Mouse (Mus musculus) heart, postnatal 0 days (tissue): ENCODE measurements around the gene Arid4a. TPM values are rescaled to one million over a fixed set of nuclear protein-coding genes. Genes with fewer than 3 reads are reported as not detected.

Experiments
- ATAC-seq: fragments of 200-750 bp; cut with Nextera tagmentation; 2 replicates; pipeline ENCODE4 v1.8.0; 2017; ENCODE audit warnings: low read depth, moderate number of reproducible peaks, moderate library complexity; ENCODE audit not compliant: insufficient read depth
- DNase-seq: peaks from one replicate; pipeline ENCODE4 v3.0.0-alpha.2; 2016; ENCODE audit warnings: low spot score
- H3K27ac ChIP-seq: fragments of 300-500 bp; sonication (generic); 2 replicates; pipeline ENCODE4 v1.5.1; 2014; ENCODE audit warnings: low read depth, mild to moderate bottlenecking
- H3K27me3 ChIP-seq: fragments of 300-500 bp; sonication (generic); 2 replicates; pipeline ENCODE4 v1.6.1; 2014; ENCODE audit warnings: low read length, mixed read lengths; ENCODE audit not compliant: control insufficient read depth, insufficient read depth
- H3K36me3 ChIP-seq: fragments of 300-500 bp; sonication (generic); replicated peaks from 2 replicates; pipeline ENCODE4 v1.6.1; 2014; ENCODE audit warnings: low read length, mixed read lengths; ENCODE audit not compliant: control insufficient read depth, insufficient read depth
- H3K4me1 ChIP-seq: fragments of 300-500 bp; sonication (generic); 2 replicates; pipeline ENCODE4 v1.6.1; 2014; ENCODE audit warnings: antibody characterized with exemption; ENCODE audit not compliant: control insufficient read depth, insufficient read depth
- H3K4me2 ChIP-seq: fragments of 300-500 bp; sonication (generic); 2 replicates; pipeline ENCODE4 v1.6.1; 2014; ENCODE audit warnings: low read depth, mild to moderate bottlenecking, low read length, moderate library complexity
- H3K4me3 ChIP-seq: fragments of 300-500 bp; sonication (generic); 2 replicates; pipeline ENCODE4 v1.5.1; 2014; ENCODE audit warnings: low read depth, low read length
- H3K9ac ChIP-seq: fragments of 300-500 bp; sonication (generic); replicated peaks from 2 replicates; pipeline ENCODE4 v1.6.1; 2014; ENCODE audit warnings: low read depth, low read length, mixed read lengths
- H3K9me3 ChIP-seq: fragments of 300-500 bp; sonication (generic); replicated peaks from 2 replicates; pipeline ENCODE4 v1.6.1; 2016; ENCODE audit warnings: low read length; ENCODE audit not compliant: control insufficient read depth
- CTCF ChIP-seq: IDR thresholded peaks from 2 replicates; pipeline ENCODE4 v1.5.1; 2016; ENCODE audit warnings: antibody characterized with exemption, control low read depth, low read depth
- EP300 ChIP-seq: IDR thresholded peaks from 2 replicates; pipeline ENCODE4 v1.6.1; 2016; ENCODE audit warnings: antibody characterized with exemption, low read depth
- WGBS: fragments of 180-500 bp; shearing (Covaris S2); extraction: QIAGEN DNeasy Blood & Tissue Kit; methylation state at CpG from one replicate; pipeline ENCODE4 v1.1.7; 2014; 5-methylcytosine and 5-hydroxymethylcytosine counted together
- polyA plus RNA-seq: library from polyadenylated mRNA; unstranded; fragments of >200 nt; fragmentation: Nextera tagmentation; extraction: Ambion mirVana; gene quantifications from 2 replicates; pipeline ENCODE4 v1.2.1, GENCODE M21; 2015
- total RNA-seq: library from RNA; depleted of rRNA; stranded (reverse); fragments of >200 nt; gene quantifications from 2 replicates; pipeline ENCODE4 v1.2.3, GENCODE M21; 2014; ENCODE audit warnings: low replicate concordance

The Arid4a gene
- total and polyA plus RNA-seq, 2 experiments from 2014 or later: 6.9 to 18.1 TPM

GRCm38 (mm10) chr12:70973831-70974230 lies 42.0 kb upstream of the Arid4a start:
- Histone ChIP-seq H3K9me3 (no peaks in the 10 kb centered on the region), H3K4me3 (no peak overlapping the region), H3K27me3 (no peaks in the 10 kb centered on the region), H3K36me3 (0 out of 2 replicates have a peak, but pooled peaks cover 6% of the 10 kb centered on the region), H3K4me1 (peaks cover 8% of the 10 kb centered on the region; the same call in 1 of the 2 replicates), H3K9ac (no peak overlapping the region), H3K4me2 (peak overlapping the region; percentile 55), H3K27ac (0 out of 2 replicates have a peak overlapping the region, but pooled peaks have one; percentile 98)
- DNase-seq: no peak
- TF ChIP-seq EP300: no peak
- no peak for TF ChIP-seq CTCF
- no peak for ATAC-seq
- WGBS: 77% methylated on average over 4 of the region's 4 CpGs

GRCm38 (mm10) chr12:70974441-70975266 lies 41.1 kb upstream of the Arid4a start, which contains the start of gene Psma3:
Gene Psma3, plus strand, starts transcription at chr12:70974621.
- Histone ChIP-seq H3K9me3 (no peaks in the 10 kb centered on the region), H3K27ac (peak within 1 kb of the TSS; percentile 98), H3K9ac (peak within 1 kb of the TSS; percentile 86), H3K36me3 (peaks cover 11% of the 10 kb centered on the region; the same call in 1 of the 2 replicates), H3K4me3 (peak within 1 kb of the TSS; percentile 83), H3K27me3 (no peaks in the 10 kb centered on the region), H3K4me2 (peak within 1 kb of the TSS; percentile 74), H3K4me1 (peaks cover 8% of the 10 kb centered on the region; the same call in 1 of the 2 replicates)
- WGBS: 0% methylated on average over 71 of the region's 71 CpGs
- ATAC-seq: peak; percentile 99
- TF ChIP-seq CTCF: peak; percentile 15; the same call in 1 of the 2 replicates
- 0 out of 2 replicates have a peak, but pooled peaks have one; percentile 34 for TF ChIP-seq EP300
- DNase-seq: peak; percentile 97

GRCm38 (mm10) chr12:70975406-70975805 lies 40.4 kb upstream of the Arid4a start:
- ATAC-seq (no peak), DNase-seq (no peak)
- H3K4me1 ChIP-seq: peaks cover 8% of the 10 kb centered on the region; the same call in 1 of the 2 replicates
- peak overlapping the region; percentile 83 for H3K4me3 ChIP-seq
- H3K27me3 ChIP-seq: no peaks in the 10 kb centered on the region
- TF ChIP-seq EP300 (no peak), CTCF (no peak)
- H3K36me3 ChIP-seq: peaks cover 17% of the 10 kb centered on the region; the same call in 1 of the 2 replicates
- H3K4me2 ChIP-seq: peak overlapping the region; percentile 74
- no peaks in the 10 kb centered on the region for H3K9me3 ChIP-seq
- 12% methylated on average over 10 of the region's 10 CpGs for WGBS
- peak overlapping the region; percentile 98 for H3K27ac ChIP-seq
- H3K9ac ChIP-seq: peak overlapping the region; percentile 86

GRCm38 (mm10) chr12:70975891-70976290 lies 39.9 kb upstream of the Arid4a start:
- H3K4me2 ChIP-seq: peak overlapping the region; percentile 74
- peaks cover 8% of the 10 kb centered on the region; the same call in 1 of the 2 replicates for H3K4me1 ChIP-seq
- no peaks in the 10 kb centered on the region for H3K9me3 ChIP-seq
- H3K36me3 ChIP-seq: peaks cover 17% of the 10 kb centered on the region; the same call in 1 of the 2 replicates
- no peaks in the 10 kb centered on the region for H3K27me3 ChIP-seq
- TF ChIP-seq CTCF: no peak
- no peak for TF ChIP-seq EP300
- 45% methylated on average over 3 of the region's 3 CpGs for WGBS
- ATAC-seq: no peak
- H3K27ac ChIP-seq: no peak overlapping the region
- peak overlapping the region; percentile 86 for H3K9ac ChIP-seq
- H3K4me3 ChIP-seq: peak overlapping the region; percentile 83
- no peak for DNase-seq

GRCm38 (mm10) chr12:70978345-70978744 lies 37.4 kb upstream of the Arid4a start:
- no peak for DNase-seq
- TF ChIP-seq EP300 (no peak), CTCF (no peak)
- Histone ChIP-seq H3K4me2 (no peak overlapping the region), H3K9me3 (no peaks in the 10 kb centered on the region), H3K4me1 (peaks cover 8% of the 10 kb centered on the region; the same call in 1 of the 2 replicates), H3K36me3 (peaks cover 25% of the 10 kb centered on the region; the same call in 1 of the 2 replicates), H3K27ac (no peak overlapping the region), H3K27me3 (no peaks in the 10 kb centered on the region), H3K4me3 (no peak overlapping the region), H3K9ac (no peak overlapping the region)
- 87% methylated on average over 7 of the region's 7 CpGs for WGBS
- no peak for ATAC-seq
